Mouse (Mus musculus): ENCODE measurements around the gene Nucb2. TPM values are rescaled to one million over a fixed set of nuclear protein-coding genes. Genes with fewer than 3 reads are reported as not detected.

Gene Nucb2
- total RNA-seq, 4 experiments from 2014 or later = 25.7 to 28.7 (median 28.2) TPM

DNA sequence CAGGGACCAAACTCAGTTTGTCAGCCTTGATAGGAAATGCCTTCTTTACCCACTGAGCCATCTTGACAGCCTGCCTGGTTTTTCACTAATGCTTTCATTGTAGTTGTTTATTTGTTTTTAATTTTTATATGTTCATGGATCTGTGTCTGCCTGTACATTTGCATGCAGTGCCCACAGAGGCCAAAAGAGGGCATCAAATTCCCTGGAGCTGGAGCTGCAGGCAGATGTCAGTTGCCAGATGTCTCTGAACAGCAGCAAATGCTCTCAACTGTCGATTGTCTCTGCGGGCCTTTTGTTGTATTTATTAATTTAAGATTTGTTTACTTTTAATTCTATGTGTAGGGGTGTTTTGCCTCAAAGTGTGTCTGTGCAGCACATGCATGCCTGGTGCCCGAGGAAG is 15.6 kb downstream of the Nucb2 start:
- DNase-seq (ENCODE audit: low spot score in 2 of 2) = no peak

DNA sequence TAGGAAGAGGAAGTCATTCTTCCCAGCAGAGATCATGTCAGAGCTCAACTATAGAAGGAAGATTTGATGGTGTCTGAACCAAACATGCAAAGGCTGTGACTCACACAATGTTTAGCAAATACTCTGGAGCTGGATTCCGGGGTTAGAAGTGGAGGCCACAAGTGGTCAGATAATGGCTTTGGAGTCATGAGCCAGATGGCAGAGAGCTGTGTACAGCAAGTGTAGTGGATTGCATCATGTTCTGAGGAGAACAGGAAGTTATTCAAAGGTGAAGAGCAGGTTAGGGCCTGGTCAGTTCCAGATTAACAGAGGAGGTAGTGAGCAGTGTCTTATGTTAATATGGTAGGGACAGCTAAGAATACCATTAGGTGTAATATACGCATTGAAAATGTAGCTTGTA is 20.4 kb downstream of the Nucb2 start:
- no peak for DNase-seq (ENCODE audit: low spot score in 2 of 2)

DNA sequence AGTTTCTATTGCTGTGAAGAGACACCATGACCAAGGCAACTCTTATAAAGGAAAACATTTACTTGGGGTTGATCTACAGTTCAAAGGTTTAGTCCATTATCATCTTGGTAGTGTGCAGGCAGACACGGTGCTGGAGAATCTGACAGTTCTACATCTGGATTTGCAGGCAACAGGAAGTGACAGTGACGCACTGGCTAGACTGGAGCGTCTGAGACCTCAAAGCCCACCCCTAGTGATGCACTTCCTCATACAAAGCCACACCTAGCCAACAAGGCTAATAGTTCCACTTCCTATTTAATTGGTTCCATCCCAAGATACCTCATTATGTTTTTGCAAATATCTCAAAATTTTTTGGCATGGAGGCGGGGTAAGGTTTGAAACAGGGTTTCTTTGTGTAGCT is 25.6 kb downstream of the Nucb2 start:
- DNase-seq (ENCODE audit: low spot score in 2 of 2) = no peak

DNA sequence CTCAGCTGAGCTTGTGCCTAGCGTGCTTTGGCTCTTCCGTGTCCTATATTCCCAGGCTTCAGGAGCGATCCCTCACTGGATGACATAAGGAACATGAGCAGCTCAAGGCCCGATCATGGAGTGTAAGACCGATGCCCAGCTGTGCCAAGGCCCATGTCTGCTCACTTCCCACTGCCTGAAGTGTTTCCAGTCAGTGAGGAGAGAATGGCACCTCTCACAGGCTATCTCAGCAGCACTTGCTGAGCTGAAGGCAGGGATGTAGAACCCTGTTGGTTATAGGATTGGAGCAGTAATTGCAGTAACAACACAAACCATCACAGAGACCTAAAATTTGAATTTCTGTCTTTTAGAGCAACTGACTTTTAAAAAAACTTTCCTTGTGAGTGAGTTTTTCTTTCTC is 26.3 kb downstream of the Nucb2 start:
- no peak for DNase-seq (ENCODE audit: low spot score in 2 of 2)

DNA sequence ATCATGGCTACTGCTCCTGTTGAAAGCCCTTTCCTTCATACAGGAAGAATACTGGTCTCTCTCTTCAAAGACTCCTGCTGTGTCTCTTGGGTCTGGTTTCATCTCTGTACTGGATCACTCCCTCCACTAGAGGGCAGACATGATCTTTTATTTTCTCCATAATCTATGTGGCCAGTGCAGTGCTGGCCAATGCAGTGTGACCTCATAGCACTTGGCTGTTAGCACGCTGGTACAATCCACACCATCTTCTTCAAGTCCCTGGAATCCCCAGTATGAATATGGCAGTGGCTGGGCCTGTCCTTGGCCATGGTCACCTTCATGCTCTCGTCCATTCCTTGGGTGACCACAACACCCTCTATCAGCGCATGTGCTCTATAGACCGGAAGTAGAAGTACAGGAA is 27.1 kb downstream of the Nucb2 start:
- DNase-seq (ENCODE audit: low spot score in 2 of 2) = no peak

DNA sequence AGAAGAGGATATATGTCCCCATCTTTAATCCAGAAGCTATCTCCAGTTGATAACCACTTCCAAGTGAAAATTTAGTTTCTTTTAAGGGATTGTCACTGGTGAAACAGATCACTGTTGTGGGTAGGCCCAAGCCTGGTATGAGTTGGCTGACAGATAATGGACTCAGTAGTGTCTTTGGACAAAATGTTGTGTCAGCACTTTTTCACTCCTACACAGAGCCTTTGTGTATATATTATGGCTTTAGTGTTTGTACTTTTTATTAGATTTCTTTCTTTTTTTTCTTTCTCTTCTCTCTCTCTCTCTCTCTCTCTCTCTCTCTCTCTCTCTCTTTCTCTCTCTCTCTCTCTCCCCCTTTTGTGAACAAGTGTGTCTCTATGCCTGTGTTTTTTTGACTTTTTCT is 52.7 kb downstream of the Nucb2 start:
- DNase-seq (ENCODE audit: low spot score in 2 of 2) = no peak

DNA sequence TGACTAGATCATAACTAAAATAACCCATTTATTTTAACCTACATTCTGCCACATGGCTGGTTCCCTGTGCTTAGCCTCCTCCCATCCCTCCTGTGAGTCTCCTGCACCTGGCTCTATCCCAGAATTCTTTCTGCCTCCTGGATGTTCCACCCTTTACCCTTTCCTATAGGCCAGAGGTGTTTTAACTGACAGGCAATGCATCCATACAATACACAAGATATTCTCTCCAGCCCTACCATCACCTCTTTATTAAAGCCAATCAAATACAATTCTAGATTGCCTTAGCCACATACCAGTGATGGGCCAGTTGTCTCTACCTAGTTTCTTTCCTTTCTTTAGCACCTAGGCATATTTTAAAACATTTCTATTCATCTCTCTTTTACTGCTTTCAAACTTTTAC is 70.4 kb downstream of the Nucb2 start:
- no peak for DNase-seq (ENCODE audit: low spot score in 2 of 2)

Other genes starting within 250 kb of the Nucb2 start
- gene Plekha7, start 196.0 kb upstream of the Nucb2 start, total RNA-seq (2022) = 10 to 100 TPM; 24.7 to 30.1 (median 27.0) TPM
- gene Rps13, start 170.2 kb upstream of the Nucb2 start, total RNA-seq (2022) = 100 to 1,000 TPM; 189 to 241 (median 224) TPM
- 10 to 100 TPM; 28.0 to 31.7 (median 29.5) TPM for gene Pik3c2a, start 60.9 kb upstream of the Nucb2 start, total RNA-seq (2022)